Mouse (Mus musculus): ENCODE measurements around the gene H13. TPM values are rescaled to one million over a fixed set of nuclear protein-coding genes. Genes with fewer than 3 reads are reported as not detected.

H13 gene
- total and polyA plus RNA-seq, 2 experiments from 2014 or later: 162 to 196 TPM

DNA sequence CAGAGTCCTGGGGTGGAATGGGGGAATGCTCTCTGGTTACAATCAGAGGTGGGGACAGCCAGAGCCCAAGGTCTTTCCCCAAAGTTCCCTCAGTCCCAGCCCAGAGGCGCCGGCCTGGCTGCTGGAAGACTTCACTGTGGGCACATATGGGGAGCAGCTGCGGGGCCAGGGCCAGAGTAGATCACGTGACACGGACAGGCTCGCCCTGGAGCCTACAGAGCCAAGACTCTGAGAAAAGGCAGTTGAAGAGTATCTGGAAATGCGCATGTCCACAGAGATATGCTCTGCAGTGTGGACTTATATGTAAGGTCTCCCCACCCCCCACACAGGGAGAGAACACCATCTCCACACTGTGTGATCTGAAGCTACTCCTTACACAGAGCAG is 60.4 kb downstream of the H13 start:
- peaks cover 9% of the 10 kb centered on the region for H3K4me1 ChIP-seq (ENCODE audit: insufficient read depth, low read length)
- no peak overlapping the region for H3K4me2 ChIP-seq (ENCODE audit: low read depth, low read length)
- no peaks in the 10 kb centered on the region for H3K9me3 ChIP-seq (ENCODE audit: low read length)
- no peaks in the 10 kb centered on the region for H3K36me3 ChIP-seq (ENCODE audit: insufficient read depth, low read length)
- ATAC-seq (peak; percentile 64; the same call in 1 of the 2 replicates), DNase-seq (ENCODE audit: low spot score) (peak; percentile 63)
- 35% methylated on average over 7 of the region's 7 CpGs for WGBS
- no peak for TF ChIP-seq CTCF (IDR thresholded peaks at IDR 0.05; ENCODE audit: low read depth)
- H3K27me3 ChIP-seq (ENCODE audit: insufficient read depth, low read length): no peaks in the 10 kb centered on the region
- H3K27ac ChIP-seq: peak overlapping the region; percentile 63
- H3K4me3 ChIP-seq (ENCODE audit: low read length): no peak overlapping the region
- 0 out of 2 replicates have a peak overlapping the region, but pooled peaks have one; percentile 17 for H3K9ac ChIP-seq (replicated peaks; ENCODE audit: low read length)

DNA sequence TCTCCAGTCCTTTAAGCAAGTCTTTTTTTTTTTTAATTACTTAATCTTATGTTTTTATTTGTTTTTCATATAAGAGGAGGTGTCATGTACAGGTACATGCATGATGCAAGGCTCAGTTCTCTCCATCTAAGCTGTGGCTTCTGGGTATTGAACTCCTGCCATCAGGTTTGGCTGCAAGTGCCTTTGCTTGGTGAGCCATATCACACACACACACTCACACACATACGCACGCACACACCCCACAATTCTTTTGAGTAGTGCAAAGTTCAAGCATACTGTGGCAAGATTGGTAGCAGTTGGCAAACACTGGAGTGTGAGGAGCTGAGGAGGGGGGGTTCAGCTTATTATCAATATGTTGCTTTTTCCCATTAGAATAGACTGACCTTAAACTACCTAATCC is 63.9 kb downstream of the H13 start:
- DNase-seq (ENCODE audit: low spot score) (no peak), ATAC-seq (no peak)
- TF ChIP-seq CTCF (IDR thresholded peaks at IDR 0.05; ENCODE audit: low read depth): no peak
- Histone ChIP-seq H3K27ac (no peak overlapping the region), H3K27me3 (ENCODE audit: insufficient read depth, low read length) (no peaks in the 10 kb centered on the region), H3K4me1 (ENCODE audit: insufficient read depth, low read length) (peaks cover 14% of the 10 kb centered on the region), H3K9ac (replicated peaks; ENCODE audit: low read length) (no peak overlapping the region), H3K36me3 (ENCODE audit: insufficient read depth, low read length) (no peaks in the 10 kb centered on the region), H3K4me3 (ENCODE audit: low read length) (no peak overlapping the region), H3K4me2 (ENCODE audit: low read depth, low read length) (no peak overlapping the region), H3K9me3 (ENCODE audit: low read length) (no peaks in the 10 kb centered on the region)
- 72% methylated on average over 2 of the region's 2 CpGs for WGBS

DNA sequence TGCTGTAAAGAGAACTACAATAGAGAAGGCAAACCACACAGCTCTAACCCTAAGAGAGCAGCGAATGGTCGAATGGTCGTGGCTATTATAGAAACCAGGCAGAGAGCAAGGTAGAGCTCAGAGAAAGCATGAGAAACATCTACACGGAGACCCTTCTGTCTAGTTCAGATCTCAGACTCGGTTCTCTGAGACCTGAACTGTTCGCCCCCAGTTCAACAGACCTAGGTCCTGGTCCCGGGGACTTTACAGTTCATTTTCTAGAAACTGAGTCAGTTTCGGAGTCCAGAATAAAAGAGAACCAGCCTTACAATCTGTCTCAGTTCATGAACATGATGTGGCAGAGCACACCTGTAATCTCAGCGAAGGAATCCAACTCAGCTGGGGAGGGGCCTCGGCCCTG is 65.2 kb downstream of the H13 start:
- DNase-seq (ENCODE audit: low spot score) (no peak), ATAC-seq (no peak; the same call in 1 of the 2 replicates)
- WGBS: 11% methylated on average over 10 of the region's 10 CpGs
- Histone ChIP-seq H3K9me3 (ENCODE audit: low read length) (no peaks in the 10 kb centered on the region), H3K4me1 (ENCODE audit: insufficient read depth, low read length) (peaks cover 14% of the 10 kb centered on the region), H3K4me3 (ENCODE audit: low read length) (peak overlapping the region; percentile 44), H3K9ac (replicated peaks; ENCODE audit: low read length) (peak overlapping the region; percentile 56; the same call in 1 of the 2 replicates), H3K4me2 (ENCODE audit: low read depth, low read length) (peak overlapping the region; percentile 82), H3K27ac (peak overlapping the region; percentile 70), H3K36me3 (ENCODE audit: insufficient read depth, low read length) (no peaks in the 10 kb centered on the region), H3K27me3 (ENCODE audit: insufficient read depth, low read length) (no peaks in the 10 kb centered on the region)
- no peak for TF ChIP-seq CTCF (IDR thresholded peaks at IDR 0.05; ENCODE audit: low read depth)

GRCm38 (mm10) chr2:152734984-152735383 is 65.7 kb downstream of the H13 start:
- 0% methylated on average over 28 of the region's 28 CpGs for WGBS
- Histone ChIP-seq H3K36me3 (ENCODE audit: insufficient read depth, low read length) (no peaks in the 10 kb centered on the region), H3K27ac (peak overlapping the region; percentile 70), H3K9ac (replicated peaks; ENCODE audit: low read length) (peak overlapping the region; percentile 56), H3K9me3 (ENCODE audit: low read length) (no peaks in the 10 kb centered on the region), H3K4me3 (ENCODE audit: low read length) (peak overlapping the region; percentile 44), H3K4me2 (ENCODE audit: low read depth, low read length) (peak overlapping the region; percentile 82), H3K27me3 (ENCODE audit: insufficient read depth, low read length) (no peaks in the 10 kb centered on the region), H3K4me1 (ENCODE audit: insufficient read depth, low read length) (peaks cover 9% of the 10 kb centered on the region)
- DNase-seq (ENCODE audit: low spot score) (peak; percentile 96), ATAC-seq (peak; percentile 91)
- no peak for TF ChIP-seq CTCF (IDR thresholded peaks at IDR 0.05; ENCODE audit: low read depth)

DNA sequence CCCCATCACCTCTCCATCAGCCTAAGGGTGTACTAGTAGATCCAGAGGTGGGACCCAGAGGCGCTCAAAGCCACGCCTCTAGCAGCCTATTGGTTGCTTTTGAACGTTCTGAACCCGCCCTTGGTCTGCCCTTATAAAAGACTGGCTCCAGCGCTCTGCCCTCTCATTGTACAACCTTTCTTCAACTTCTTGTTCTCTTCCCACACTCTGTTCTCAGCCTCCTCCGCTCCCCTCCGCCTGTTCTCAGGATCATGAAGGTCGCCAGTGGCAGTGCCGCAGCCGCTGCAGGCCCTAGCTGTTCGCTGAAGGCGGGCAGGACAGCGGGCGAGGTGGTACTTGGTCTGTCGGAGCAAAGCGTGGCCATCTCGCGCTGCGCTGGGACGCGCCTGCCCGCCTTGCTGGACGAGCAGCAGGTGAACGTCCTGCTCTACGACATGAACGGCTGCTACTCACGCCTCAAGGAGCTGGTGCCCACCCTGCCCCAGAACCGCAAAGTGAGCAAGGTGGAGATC is 66.9 kb downstream of the H13 start, which contains the start of gene Id1:
Gene Id1, plus strand, starts transcription at position 162 of the 512 bp plus-strand sequence.
- H3K36me3 ChIP-seq (ENCODE audit: insufficient read depth, low read length): no peaks in the 10 kb centered on the region
- H3K9me3 ChIP-seq (ENCODE audit: low read length): no peaks in the 10 kb centered on the region
- H3K4me1 ChIP-seq (ENCODE audit: insufficient read depth, low read length): peaks cover 8% of the 10 kb centered on the region
- WGBS: 1% methylated on average over 28 of the region's 28 CpGs
- H3K9ac ChIP-seq (replicated peaks; ENCODE audit: low read length): peak within 1 kb of the TSS; percentile 56
- DNase-seq (ENCODE audit: low spot score) (peak; percentile 83), ATAC-seq (peak; percentile 73)
- H3K27me3 ChIP-seq (ENCODE audit: insufficient read depth, low read length): no peaks in the 10 kb centered on the region
- peak within 1 kb of the TSS; percentile 44 for H3K4me3 ChIP-seq (ENCODE audit: low read length)
- no peak for TF ChIP-seq CTCF (IDR thresholded peaks at IDR 0.05; ENCODE audit: low read depth)
- H3K4me2 ChIP-seq (ENCODE audit: low read depth, low read length): peak within 1 kb of the TSS; percentile 82
- peak within 1 kb of the TSS; percentile 70 for H3K27ac ChIP-seq

DNA sequence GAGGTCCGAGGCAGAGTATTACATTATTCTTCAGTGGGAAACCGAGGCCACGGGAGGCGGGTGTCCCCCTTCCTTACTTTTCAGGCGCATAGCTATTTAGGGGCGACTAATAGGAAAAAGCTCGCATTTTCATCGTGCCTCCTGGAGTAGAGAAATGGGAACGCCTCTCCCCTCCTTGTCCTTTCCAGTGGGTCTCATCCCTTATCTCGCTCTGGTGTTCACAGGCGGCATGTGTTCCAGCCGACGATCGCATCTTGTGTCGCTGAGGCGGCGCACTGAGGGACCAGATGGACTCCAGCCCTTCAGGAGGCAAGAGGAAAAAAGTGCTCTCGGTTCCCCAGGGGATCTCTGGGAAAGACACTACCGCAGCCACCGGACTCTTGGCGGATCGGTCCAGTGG is 67.5 kb downstream of the H13 start:
- under 1% methylated on average over 22 of the region's 22 CpGs for WGBS
- H3K4me2 ChIP-seq (ENCODE audit: low read depth, low read length): peak overlapping the region; percentile 82
- no peaks in the 10 kb centered on the region for H3K27me3 ChIP-seq (ENCODE audit: insufficient read depth, low read length)
- H3K36me3 ChIP-seq (ENCODE audit: insufficient read depth, low read length): no peaks in the 10 kb centered on the region
- H3K4me1 ChIP-seq (ENCODE audit: insufficient read depth, low read length): peaks cover 8% of the 10 kb centered on the region
- no peaks in the 10 kb centered on the region for H3K9me3 ChIP-seq (ENCODE audit: low read length)
- ATAC-seq (no peak), DNase-seq (ENCODE audit: low spot score) (peak; percentile 52)
- peak overlapping the region; percentile 44 for H3K4me3 ChIP-seq (ENCODE audit: low read length)
- peak overlapping the region; percentile 56 for H3K9ac ChIP-seq (replicated peaks; ENCODE audit: low read length)
- H3K27ac ChIP-seq: peak overlapping the region; percentile 70
- no peak for TF ChIP-seq CTCF (IDR thresholded peaks at IDR 0.05; ENCODE audit: low read depth)
